Mouse (Mus musculus): Measurements from ENCODE around the gene Armc10.
"Not testable (repeated sequence)": the region's sequence is repeated elsewhere in the genome, so short reads cannot be mapped to it uniquely, and the experiment has no call there.

Gene Armc10

DNA sequence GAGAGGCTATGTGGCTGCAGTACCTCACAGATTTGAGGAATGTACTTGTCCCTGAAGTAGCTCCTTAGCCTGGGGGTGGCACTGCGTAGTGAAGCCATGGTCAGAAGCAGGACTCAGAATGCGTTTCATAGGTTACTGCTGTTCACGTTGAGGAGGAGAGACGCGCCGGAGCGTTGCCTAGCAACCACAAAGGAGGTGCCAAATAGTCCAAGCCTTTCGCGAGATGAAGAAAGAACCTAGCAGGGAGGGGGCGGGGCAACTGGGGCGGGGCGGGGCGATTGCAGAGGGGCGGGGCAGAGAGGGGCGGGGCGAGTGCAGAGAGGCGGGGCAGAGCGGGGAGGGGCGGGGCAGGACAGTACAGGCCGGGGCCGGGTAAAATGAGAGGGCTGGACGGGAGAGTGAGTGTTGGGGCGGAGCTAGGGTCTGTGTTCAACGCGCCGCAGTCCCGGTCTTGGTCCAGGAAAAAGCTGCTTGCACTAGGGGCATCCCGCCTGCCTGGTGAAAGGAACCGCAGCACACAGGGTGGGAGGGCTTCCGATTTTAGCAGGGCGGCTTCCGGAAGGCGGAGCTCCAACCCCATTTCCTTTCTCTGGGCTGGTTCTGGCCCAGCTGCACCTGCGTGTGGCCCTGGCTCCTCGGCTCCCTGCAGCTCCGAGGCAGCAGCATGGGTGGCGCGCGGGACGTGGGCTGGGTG is at the start of gene Armc10, which contains the start of gene Fbxl13:
Armc10 (plus strand) TSS at position 375 of the 694 bp plus-strand sequence.
Fbxl13 (minus strand) TSS at position 196 of the 694 bp plus-strand sequence.
- DNase-seq = peak; percentile 78 to 86

DNA sequence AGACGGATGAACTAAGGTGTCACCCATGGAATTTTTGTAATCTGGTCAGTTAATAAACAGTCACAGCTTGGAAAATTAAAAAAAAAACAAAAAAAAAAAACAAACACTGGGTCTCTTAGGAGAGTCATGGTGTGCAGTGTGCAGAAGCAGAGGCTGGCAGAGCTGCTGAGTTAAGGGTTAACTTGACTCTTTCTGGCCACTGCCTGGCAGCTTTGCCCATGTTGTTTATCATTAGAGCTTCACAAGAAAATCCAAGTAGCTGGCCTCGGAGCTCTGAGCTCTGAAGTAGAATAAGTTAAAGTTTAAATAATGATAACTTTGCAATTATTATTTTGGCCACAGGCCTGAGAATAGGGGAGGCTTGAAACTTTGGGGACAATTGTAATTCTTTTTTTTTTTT is 46.1 kb upstream of the Armc10 start:
- not testable (repeated sequence) for DNase-seq

GRCm38 (mm10) chr5:21599961-21600360 is 45.7 kb upstream of the Armc10 start:
- DNase-seq = no peak

- no peak for DNase-seq
Observed at GRCm38 (mm10) chr5:21605936-21606335, 39.7 kb upstream of the Armc10 start.

DNA sequence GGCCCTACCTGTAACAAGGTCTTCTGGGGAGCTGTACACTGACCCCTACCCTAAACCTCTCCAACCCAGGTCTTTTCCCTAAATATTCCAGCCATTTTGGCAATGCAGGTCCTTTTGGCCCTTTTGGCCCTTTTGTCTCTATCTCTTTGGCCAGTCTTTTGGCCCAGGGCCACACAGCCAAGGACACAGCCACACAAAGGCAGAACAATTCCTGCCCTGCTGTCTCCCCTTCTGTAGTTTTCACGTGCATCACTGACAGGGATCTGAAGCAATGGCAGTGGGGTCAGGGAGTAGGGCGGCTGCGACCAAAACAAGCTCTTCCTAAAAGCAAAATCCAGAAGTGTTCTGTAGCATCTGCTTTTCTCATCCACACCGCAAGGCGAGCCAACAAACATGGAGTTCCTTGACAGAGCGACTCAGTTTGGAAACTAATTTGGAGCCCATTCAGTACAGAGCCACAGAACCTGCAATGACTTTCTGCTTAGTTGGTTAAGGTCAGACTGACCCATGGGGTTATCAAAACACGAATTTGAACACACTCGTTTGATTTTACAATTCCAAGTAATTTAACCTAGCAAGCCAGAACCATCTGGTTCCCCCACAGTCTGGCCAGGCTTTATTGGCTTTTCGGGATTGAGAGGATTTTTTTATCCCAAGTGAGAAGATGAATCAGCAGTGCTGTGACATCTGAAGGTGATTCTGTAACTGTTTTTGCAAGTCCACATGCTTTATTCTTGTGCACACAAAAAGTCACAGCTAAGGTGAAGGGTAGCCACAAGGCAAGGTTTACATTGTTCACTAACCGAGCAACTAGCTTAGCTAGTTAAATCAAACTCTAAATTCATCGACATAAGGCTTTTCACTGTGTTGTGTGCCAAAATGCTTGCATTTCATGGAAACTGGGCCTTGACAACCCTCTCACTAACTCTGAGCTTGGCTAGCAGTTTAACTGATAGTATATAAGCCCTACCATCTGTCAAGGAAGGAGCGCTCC is 37.0 kb upstream of the Armc10 start:
- DNase-seq = peak; percentile 33 to 38

- DNase-seq = no peak
Observed at GRCm38 (mm10) chr5:21610996-21611395, 34.6 kb upstream of the Armc10 start.

DNA sequence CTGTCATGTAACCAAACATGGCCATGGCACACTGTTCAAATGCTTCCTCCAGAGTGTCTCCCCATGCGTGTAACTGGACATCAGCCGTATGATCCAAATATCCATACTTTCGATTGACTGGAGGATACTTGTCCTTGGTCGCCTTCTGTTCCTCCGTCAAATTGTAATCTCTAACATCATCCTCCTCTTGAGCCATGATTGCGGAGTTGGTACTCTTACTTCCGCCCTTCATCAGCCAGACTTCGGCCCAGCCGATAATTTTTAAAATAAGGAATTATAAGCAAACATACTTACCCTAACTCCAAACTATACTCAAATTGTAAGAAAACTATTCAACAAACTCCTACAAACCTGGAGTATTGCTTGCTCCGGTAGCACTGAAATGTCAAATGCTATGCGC is 31.3 kb upstream of the Armc10 start:
- not testable (repeated sequence) for DNase-seq

DNA sequence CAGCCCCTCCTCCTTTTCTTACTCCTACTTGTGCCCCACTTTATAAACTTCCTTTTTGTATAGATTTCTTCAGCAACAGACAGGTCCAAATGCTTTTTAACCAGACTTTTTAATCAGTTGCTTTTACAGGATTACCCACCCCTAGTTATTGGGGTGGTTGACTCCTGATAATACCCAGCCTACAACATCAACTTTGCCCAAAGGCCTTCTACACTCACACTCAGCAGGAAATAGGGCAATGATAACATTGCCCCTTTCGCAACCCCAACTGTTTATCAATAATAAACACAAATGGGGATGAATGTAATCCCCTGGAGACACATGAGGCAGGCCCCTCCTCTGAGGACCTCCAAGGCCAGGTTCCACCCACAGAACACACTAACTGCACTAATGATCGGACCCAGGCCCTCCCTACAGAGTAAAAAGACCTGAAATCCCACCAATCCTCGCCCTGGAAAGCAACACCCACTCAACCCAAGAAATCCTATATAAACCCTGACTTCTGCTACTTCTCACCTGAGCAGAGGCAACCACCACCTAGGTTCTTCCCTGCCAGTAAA is 29.1 kb upstream of the Armc10 start:
- no peak for DNase-seq

- no peak for DNase-seq
Observed at GRCm38 (mm10) chr5:21625916-21626315, 19.7 kb upstream of the Armc10 start.

DNA sequence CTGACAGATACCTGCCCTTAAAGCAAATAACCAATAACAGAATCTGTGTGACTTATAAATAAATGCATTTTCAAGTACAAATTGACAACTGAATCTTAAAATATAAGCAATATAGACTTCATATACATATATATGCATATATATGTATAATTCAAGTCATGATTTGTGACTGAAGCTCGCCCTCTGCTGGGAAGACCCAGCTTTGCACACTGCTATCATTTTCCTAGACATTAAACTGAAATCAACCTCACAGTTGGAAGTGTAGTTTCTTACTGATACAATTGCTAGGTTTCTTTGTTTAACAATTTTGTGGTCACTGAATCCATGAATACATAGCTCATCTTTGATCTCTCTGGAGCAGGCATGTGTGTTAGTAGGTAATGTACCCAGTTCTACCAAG is 4.7 kb upstream of the Armc10 start:
- peak; percentile 41 to 59 for DNase-seq

- no peak for DNase-seq
Observed at GRCm38 (mm10) chr5:21643606-21644005, 2.0 kb upstream of the Armc10 start.

GRCm38 (mm10) chr5:21644891-21645438 is 648 bp upstream of the Armc10 start:
- no peak for DNase-seq

DNA sequence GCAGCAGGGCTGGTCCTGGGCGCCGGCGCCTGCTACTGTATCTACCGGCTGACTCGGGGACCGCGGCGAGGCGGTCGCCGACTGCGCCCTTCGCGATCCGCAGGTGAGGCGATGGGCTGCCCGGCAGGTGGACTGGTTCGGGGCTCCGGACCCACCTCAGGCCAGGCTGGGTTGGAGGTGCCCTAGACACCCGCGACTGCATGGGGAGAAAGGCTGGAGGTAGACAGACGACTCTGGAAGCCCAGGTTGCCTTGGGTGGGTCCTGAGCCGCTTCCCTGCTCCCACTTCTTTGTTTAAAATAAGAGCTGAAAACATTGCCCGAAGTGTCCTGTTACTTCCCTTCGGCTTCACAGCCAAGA is 499 bp downstream of the Armc10 start:
- DNase-seq = no peak

DNA sequence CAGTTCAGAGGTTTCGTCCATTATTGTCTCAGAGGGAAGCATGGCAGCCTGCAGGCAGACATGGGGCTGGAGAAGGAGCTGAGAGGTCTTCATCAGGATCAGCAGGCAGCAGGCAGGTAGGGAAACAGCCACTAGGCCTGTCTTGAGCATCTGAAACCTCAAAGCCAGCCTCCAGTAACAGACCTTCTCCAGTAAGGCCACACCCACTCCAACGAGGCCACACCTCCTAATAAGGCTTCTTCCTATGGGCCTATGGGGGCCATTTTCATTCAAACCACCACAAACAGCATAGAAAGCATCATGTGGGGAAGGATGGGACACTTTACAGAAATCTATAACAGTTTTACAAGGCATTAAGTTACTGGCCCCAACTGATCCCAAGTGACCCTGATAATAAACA is 5.1 kb downstream of the Armc10 start:
- no peak for DNase-seq

DNA sequence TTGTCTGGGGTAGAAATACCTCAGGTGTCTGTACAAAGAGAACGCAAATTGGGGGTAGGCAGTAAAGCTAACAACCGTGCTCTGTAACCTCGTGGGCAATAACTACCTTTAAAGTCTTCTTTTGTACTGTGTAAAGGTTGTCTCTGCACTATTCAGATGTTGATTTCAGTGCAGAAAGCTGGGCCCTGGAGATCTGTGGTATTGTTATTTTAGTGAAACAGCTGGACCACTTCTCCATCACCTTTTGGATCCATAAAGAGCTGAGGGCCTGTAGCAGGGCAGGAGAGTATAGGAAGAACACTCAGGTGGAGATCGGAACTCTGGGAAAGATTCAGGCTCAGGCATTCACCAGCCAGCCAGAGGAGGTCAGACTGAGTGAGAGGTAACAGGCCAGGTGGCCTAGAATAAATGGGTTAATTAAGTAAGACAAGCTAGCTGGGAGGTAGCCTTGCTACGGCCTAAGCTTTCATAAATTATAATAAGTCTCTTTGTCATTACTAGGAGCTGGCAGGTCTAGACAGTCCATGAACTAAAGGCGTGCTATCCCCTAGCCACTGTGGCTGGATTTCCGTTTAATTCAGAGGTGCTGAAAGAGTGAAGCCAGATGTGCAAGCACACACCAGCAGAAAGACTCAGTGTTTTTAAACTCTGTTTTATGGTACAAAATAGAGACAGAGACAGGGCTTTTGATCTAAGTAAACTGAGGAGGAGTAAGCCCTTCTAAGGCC is 6.4 kb downstream of the Armc10 start:
- DNase-seq = no peak

- DNase-seq = no peak
Observed at GRCm38 (mm10) chr5:21656912-21657311, 11.3 kb downstream of the Armc10 start.

GRCm38 (mm10) chr5:21658038-21658437 is 12.4 kb downstream of the Armc10 start:
- no peak for DNase-seq

GRCm38 (mm10) chr5:21658623-21659395 is 13.2 kb downstream of the Armc10 start:
- DNase-seq = peak; percentile 76 to 77

GRCm38 (mm10) chr5:21660850-21661249 is 15.2 kb downstream of the Armc10 start:
- no peak for DNase-seq

GRCm38 (mm10) chr5:21663081-21663480 is 17.5 kb downstream of the Armc10 start:
- no peak for DNase-seq

All from cerebellum, adult 18-20 months (tissue).